Mouse (Mus musculus): ENCODE measurements around the gene Slc35b2. TPM values are rescaled to one million over a fixed set of nuclear protein-coding genes. Genes with fewer than 3 reads are reported as not detected.

Gene Slc35b2
- polyA plus RNA-seq (2014; fragmentation: Nextera tagmentation; extraction: Ambion mirVana), result 90.5 and 92.0 TPM in 2 replicates

DNA sequence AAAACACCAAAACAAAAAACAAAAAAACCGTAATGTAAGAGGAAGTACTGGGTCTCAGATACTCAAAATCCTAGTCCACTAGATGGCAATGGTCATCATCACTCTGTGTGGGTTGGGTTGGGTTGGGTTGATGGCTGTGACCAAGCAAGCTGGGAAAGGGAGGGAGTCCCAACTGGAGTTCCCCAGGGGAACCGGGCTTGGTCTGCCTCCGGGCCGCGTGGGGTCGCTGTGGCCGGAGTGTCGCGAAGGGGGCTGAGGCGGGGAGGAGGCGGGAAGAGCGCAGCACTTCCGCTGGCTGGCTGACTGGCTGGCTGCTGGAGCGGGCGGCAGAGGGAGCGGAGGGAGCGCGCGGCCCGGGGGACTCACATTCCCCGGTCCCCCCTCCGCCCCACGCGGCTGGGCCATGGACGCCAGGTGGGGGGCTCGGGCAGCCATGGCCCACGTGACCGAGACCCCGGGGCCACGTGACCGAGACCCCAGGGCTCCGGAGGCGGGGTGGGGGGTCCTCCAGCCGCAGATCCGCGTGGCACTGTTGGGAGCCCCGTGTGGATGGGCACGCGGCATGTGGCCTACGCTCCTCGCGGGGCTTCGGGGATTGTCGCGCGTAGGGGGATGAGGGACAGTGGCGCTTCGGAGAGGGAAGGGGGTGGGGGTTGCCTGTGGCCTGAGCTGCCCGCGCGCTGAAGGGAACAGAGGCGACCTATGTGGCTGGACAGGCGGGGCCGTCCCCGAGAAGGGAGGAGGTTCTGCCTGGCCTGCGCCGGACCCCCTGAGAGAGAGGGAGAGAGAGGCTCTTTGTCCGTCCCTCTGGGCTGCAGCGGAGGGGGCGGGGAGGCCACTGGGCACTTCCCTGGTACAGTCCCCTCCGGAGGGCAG is at the start of gene Slc35b2:
Slc35b2 (plus strand) TSS at position 220 of the 876 bp plus-strand sequence.
- peak within 1 kb of the TSS; percentile 68; the same call in 1 of the 2 replicates for H3K27ac ChIP-seq (replicated peaks; ENCODE audit: low read depth, low read length)
- WGBS, result under 1% methylated on average over 58 of the region's 61 CpGs
- no peaks in the 10 kb centered on the region for H3K9me3 ChIP-seq (ENCODE audit: control insufficient read depth, low read length)
- H3K27me3 ChIP-seq (ENCODE audit: control insufficient read depth, insufficient read depth, low read length), result no peaks in the 10 kb centered on the region
- peak; percentile 78 for ATAC-seq (ENCODE audit: insufficient number of reproducible peaks, low FRiP score, low TSS enrichment, low read depth)
- H3K36me3 ChIP-seq (ENCODE audit: control insufficient read depth, insufficient read depth, low read length), result peaks cover 17% of the 10 kb centered on the region
- DNase-seq (ENCODE audit: low spot score), result peak; percentile 95
- peak within 1 kb of the TSS; percentile 93 for H3K4me2 ChIP-seq (ENCODE audit: low read depth, severe bottlenecking)
- H3K9ac ChIP-seq (ENCODE audit: low read length), result peak within 1 kb of the TSS; percentile 82
- H3K4me1 ChIP-seq (ENCODE audit: control insufficient read depth, insufficient read depth, low read length), result peaks cover 16% of the 10 kb centered on the region
- H3K4me3 ChIP-seq (ENCODE audit: low read depth, low read length), result peak within 1 kb of the TSS; percentile 85

DNA sequence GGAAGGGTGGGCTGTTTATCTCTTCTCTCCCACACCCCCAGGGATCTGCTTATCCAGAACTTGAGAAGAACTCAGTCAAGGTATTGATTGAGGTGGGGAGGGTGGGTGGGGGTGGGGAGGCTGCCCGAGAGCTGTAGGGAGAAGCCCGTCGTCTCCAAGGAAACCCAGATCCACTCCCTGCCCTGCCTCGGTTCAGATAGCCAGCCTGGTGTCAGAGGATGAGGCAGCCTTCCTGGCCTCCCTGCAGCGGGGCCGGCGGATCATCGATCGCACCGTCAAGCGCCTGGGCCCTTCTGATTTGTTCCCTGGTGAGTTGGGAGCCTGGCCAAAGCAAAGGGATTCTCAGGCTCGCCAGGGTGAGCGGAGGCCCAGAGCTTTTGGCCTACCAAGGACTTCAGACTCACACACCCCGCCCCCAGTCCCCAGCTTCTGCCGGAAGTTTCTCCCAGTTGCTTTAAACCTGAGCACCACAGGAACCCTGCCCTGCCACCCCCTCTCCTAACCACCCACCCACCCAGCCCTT is 48.4 kb upstream of the Slc35b2 start:
- H3K27me3 ChIP-seq (ENCODE audit: control insufficient read depth, insufficient read depth, low read length), result no peaks in the 10 kb centered on the region
- H3K4me1 ChIP-seq (ENCODE audit: control insufficient read depth, insufficient read depth, low read length), result no peaks in the 10 kb centered on the region
- no peaks in the 10 kb centered on the region for H3K9me3 ChIP-seq (ENCODE audit: control insufficient read depth, low read length)
- no peak overlapping the region for H3K4me2 ChIP-seq (ENCODE audit: low read depth, severe bottlenecking)
- WGBS, result 61% methylated on average over 15 of the region's 15 CpGs
- H3K9ac ChIP-seq (ENCODE audit: low read length), result no peak overlapping the region
- H3K27ac ChIP-seq (replicated peaks; ENCODE audit: low read depth, low read length), result no peak overlapping the region
- H3K4me3 ChIP-seq (ENCODE audit: low read depth, low read length), result no peak overlapping the region
- no peaks in the 10 kb centered on the region for H3K36me3 ChIP-seq (ENCODE audit: control insufficient read depth, insufficient read depth, low read length)
- ATAC-seq (ENCODE audit: insufficient number of reproducible peaks, low FRiP score, low TSS enrichment, low read depth) (no peak), DNase-seq (ENCODE audit: low spot score) (no peak)

GRCm38 (mm10) chr17:45515806-45516205 is 47.9 kb upstream of the Slc35b2 start:
- H3K9ac ChIP-seq (ENCODE audit: low read length), result no peak overlapping the region
- H3K27me3 ChIP-seq (ENCODE audit: control insufficient read depth, insufficient read depth, low read length), result no peaks in the 10 kb centered on the region
- no peaks in the 10 kb centered on the region for H3K9me3 ChIP-seq (ENCODE audit: control insufficient read depth, low read length)
- DNase-seq (ENCODE audit: low spot score), result no peak
- no peak overlapping the region for H3K4me2 ChIP-seq (ENCODE audit: low read depth, severe bottlenecking)
- no peaks in the 10 kb centered on the region for H3K36me3 ChIP-seq (ENCODE audit: control insufficient read depth, insufficient read depth, low read length)
- H3K4me3 ChIP-seq (ENCODE audit: low read depth, low read length), result no peak overlapping the region
- H3K4me1 ChIP-seq (ENCODE audit: control insufficient read depth, insufficient read depth, low read length), result no peaks in the 10 kb centered on the region
- no peak for ATAC-seq (ENCODE audit: insufficient number of reproducible peaks, low FRiP score, low TSS enrichment, low read depth)
- 85% methylated on average over 10 of the region's 10 CpGs for WGBS
- no peak overlapping the region for H3K27ac ChIP-seq (replicated peaks; ENCODE audit: low read depth, low read length)

GRCm38 (mm10) chr17:45516488-45516887 is 47.2 kb upstream of the Slc35b2 start:
- H3K27me3 ChIP-seq (ENCODE audit: control insufficient read depth, insufficient read depth, low read length), result no peaks in the 10 kb centered on the region
- DNase-seq (ENCODE audit: low spot score), result peak; percentile 87
- no peaks in the 10 kb centered on the region for H3K4me1 ChIP-seq (ENCODE audit: control insufficient read depth, insufficient read depth, low read length)
- no peak overlapping the region for H3K27ac ChIP-seq (replicated peaks; ENCODE audit: low read depth, low read length)
- H3K4me3 ChIP-seq (ENCODE audit: low read depth, low read length), result no peak overlapping the region
- H3K9ac ChIP-seq (ENCODE audit: low read length), result no peak overlapping the region
- no peak for ATAC-seq (ENCODE audit: insufficient number of reproducible peaks, low FRiP score, low TSS enrichment, low read depth)
- H3K9me3 ChIP-seq (ENCODE audit: control insufficient read depth, low read length), result no peaks in the 10 kb centered on the region
- no peak overlapping the region for H3K4me2 ChIP-seq (ENCODE audit: low read depth, severe bottlenecking)
- no peaks in the 10 kb centered on the region for H3K36me3 ChIP-seq (ENCODE audit: control insufficient read depth, insufficient read depth, low read length)
- WGBS, result 59% methylated on average over 8 of the region's 8 CpGs

- Histone ChIP-seq H3K4me3 (ENCODE audit: low read depth, low read length) (no peak overlapping the region), H3K9ac (ENCODE audit: low read length) (no peak overlapping the region), H3K36me3 (ENCODE audit: control insufficient read depth, insufficient read depth, low read length) (no peaks in the 10 kb centered on the region), H3K9me3 (ENCODE audit: control insufficient read depth, low read length) (no peaks in the 10 kb centered on the region), H3K27ac (replicated peaks; ENCODE audit: low read depth, low read length) (no peak overlapping the region), H3K27me3 (ENCODE audit: control insufficient read depth, insufficient read depth, low read length) (no peaks in the 10 kb centered on the region), H3K4me1 (ENCODE audit: control insufficient read depth, insufficient read depth, low read length) (no peaks in the 10 kb centered on the region), H3K4me2 (ENCODE audit: low read depth, severe bottlenecking) (no peak overlapping the region)
- ATAC-seq (ENCODE audit: insufficient number of reproducible peaks, low FRiP score, low TSS enrichment, low read depth) (no peak), DNase-seq (ENCODE audit: low spot score) (no peak)
- WGBS, result 93% methylated on average over 21 of the region's 21 CpGs
Observed at GRCm38 (mm10) chr17:45517135-45517534, 46.5 kb upstream of the Slc35b2 start.

GRCm38 (mm10) chr17:45517549-45518215 is 46.0 kb upstream of the Slc35b2 start:
- WGBS, result 94% methylated on average over 27 of the region's 28 CpGs
- H3K27me3 ChIP-seq (ENCODE audit: control insufficient read depth, insufficient read depth, low read length), result no peaks in the 10 kb centered on the region
- H3K4me3 ChIP-seq (ENCODE audit: low read depth, low read length), result no peak overlapping the region
- no peaks in the 10 kb centered on the region for H3K4me1 ChIP-seq (ENCODE audit: control insufficient read depth, insufficient read depth, low read length)
- no peak for DNase-seq (ENCODE audit: low spot score)
- no peaks in the 10 kb centered on the region for H3K36me3 ChIP-seq (ENCODE audit: control insufficient read depth, insufficient read depth, low read length)
- ATAC-seq (ENCODE audit: insufficient number of reproducible peaks, low FRiP score, low TSS enrichment, low read depth), result no peak
- no peak overlapping the region for H3K9ac ChIP-seq (ENCODE audit: low read length)
- no peak overlapping the region for H3K4me2 ChIP-seq (ENCODE audit: low read depth, severe bottlenecking)
- H3K9me3 ChIP-seq (ENCODE audit: control insufficient read depth, low read length), result no peaks in the 10 kb centered on the region
- no peak overlapping the region for H3K27ac ChIP-seq (replicated peaks; ENCODE audit: low read depth, low read length)

- 63% methylated on average over 12 of the region's 12 CpGs for WGBS
- H3K4me2 ChIP-seq (ENCODE audit: low read depth, severe bottlenecking), result no peak overlapping the region
Observed at GRCm38 (mm10) chr17:45518766-45519475, 44.8 kb upstream of the Slc35b2 start.

GRCm38 (mm10) chr17:45520136-45520535 is 43.5 kb upstream of the Slc35b2 start:
- no peak overlapping the region for H3K4me3 ChIP-seq (ENCODE audit: low read depth, low read length)
- H3K9ac ChIP-seq (ENCODE audit: low read length), result no peak overlapping the region
- H3K4me2 ChIP-seq (ENCODE audit: low read depth, severe bottlenecking), result no peak overlapping the region
- 77% methylated on average over 11 of the region's 11 CpGs for WGBS
- 0 out of 2 replicates have a peak, but pooled peaks cover 3% of the 10 kb centered on the region for H3K4me1 ChIP-seq (ENCODE audit: control insufficient read depth, insufficient read depth, low read length)
- ATAC-seq (ENCODE audit: insufficient number of reproducible peaks, low FRiP score, low TSS enrichment, low read depth) (no peak), DNase-seq (ENCODE audit: low spot score) (no peak)
- no peaks in the 10 kb centered on the region for H3K27me3 ChIP-seq (ENCODE audit: control insufficient read depth, insufficient read depth, low read length)
- H3K27ac ChIP-seq (replicated peaks; ENCODE audit: low read depth, low read length), result no peak overlapping the region
- no peaks in the 10 kb centered on the region for H3K9me3 ChIP-seq (ENCODE audit: control insufficient read depth, low read length)
- no peaks in the 10 kb centered on the region for H3K36me3 ChIP-seq (ENCODE audit: control insufficient read depth, insufficient read depth, low read length)

More at GRCm38 (mm10) chr17:45518766-45519475, 44.8 kb upstream of the Slc35b2 start:
- Histone ChIP-seq H3K27ac (replicated peaks; ENCODE audit: low read depth, low read length) (no peak overlapping the region), H3K36me3 (ENCODE audit: control insufficient read depth, insufficient read depth, low read length) (no peaks in the 10 kb centered on the region), H3K4me3 (ENCODE audit: low read depth, low read length) (no peak overlapping the region), H3K9ac (ENCODE audit: low read length) (no peak overlapping the region), H3K27me3 (ENCODE audit: control insufficient read depth, insufficient read depth, low read length) (no peaks in the 10 kb centered on the region), H3K9me3 (ENCODE audit: control insufficient read depth, low read length) (no peaks in the 10 kb centered on the region), H3K4me1 (ENCODE audit: control insufficient read depth, insufficient read depth, low read length) (0 out of 2 replicates have a peak, but pooled peaks cover 3% of the 10 kb centered on the region)
- DNase-seq (ENCODE audit: low spot score) (no peak), ATAC-seq (ENCODE audit: insufficient number of reproducible peaks, low FRiP score, low TSS enrichment, low read depth) (no peak)
